Mouse (Mus musculus) ES-Bruce4 (cell line): ENCODE measurements at regions not wholly inside any gene's neighbourhood (a gene's known extent, or its start where the extent isn't known, plus 50 kb on each side); places are given as distances from the start of the nearest gene placed in this dataset.

Experiments used
- CTCF ChIP-seq: IDR thresholded peaks from one replicate; pipeline ENCODE4 v1.8.1; 2011; ENCODE audit warnings: low read depth, low read length
- EP300 ChIP-seq: IDR thresholded peaks from 2 replicates; pipeline ENCODE4 v1.6.1; 2011; ENCODE audit warnings: low read depth, low read length; ENCODE audit not compliant: insufficient read depth
- POLR2A ChIP-seq: IDR thresholded peaks from one replicate; pipeline ENCODE4 v1.8.1; 2011; ENCODE audit warnings: low read length; ENCODE audit not compliant: insufficient read depth

DNA sequence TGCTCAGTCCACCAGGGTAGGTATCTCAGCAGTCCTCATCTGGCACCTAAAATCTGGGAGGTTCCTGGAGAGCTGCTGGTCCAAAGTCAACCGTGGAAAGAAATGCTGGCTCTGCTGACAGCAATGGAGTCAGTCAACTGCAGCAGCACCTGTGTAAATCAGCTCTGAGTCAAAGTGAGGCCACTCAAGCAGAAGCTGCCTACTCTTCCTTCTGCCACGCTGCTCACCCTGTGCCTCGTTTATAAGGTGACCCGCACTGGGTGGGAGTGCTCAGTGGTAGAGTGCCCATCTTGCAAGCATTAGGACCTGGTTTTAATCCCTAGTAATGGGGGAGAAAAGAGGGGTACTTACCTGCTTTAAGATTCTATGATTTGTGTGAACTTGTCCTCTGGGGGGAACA, 62.2 kb downstream of the Gm19935 start:
- no peak for TF ChIP-seq CTCF
- TF ChIP-seq EP300 = no peak
- TF ChIP-seq POLR2A = no peak
